Mouse (Mus musculus) erythroblast, embryonic 14.5 days (primary cell): ENCODE measurements around the gene Osbpl5.

Source experiments
- GATA1 ChIP-seq: IDR thresholded peaks from 2 replicates; pipeline ENCODE4 v1.6.1; 2012; ENCODE audit warnings: low read length, inconsistent platforms, mixed read lengths
- TAL1 ChIP-seq: IDR thresholded peaks from 3 replicates; pipeline ENCODE4 v1.6.1; 2012; ENCODE audit warnings: low read length, inconsistent platforms, mixed read lengths

GRCm38 (mm10) chr7:143709395-143709794, 47.4 kb downstream of the Osbpl5 start:
- TF ChIP-seq TAL1 (no peak), GATA1 (no peak)
